Mouse (Mus musculus) thymus, adult 2 months (tissue): ENCODE data around the gene Slc29a4. TPM values are rescaled to one million over a fixed set of nuclear protein-coding genes. Genes with fewer than 3 reads are reported as not detected.

Experiments
- DNase-seq: peaks from one replicate; pipeline ENCODE4 v3.0.0; 2021
- H3K27ac ChIP-seq: fragments of 200-500 bp; 2 replicates; pipeline ENCODE4 v1.5.1; 2012; ENCODE audit warnings: low read length, control low read depth; ENCODE audit not compliant: control insufficient read depth, insufficient read depth
- H3K27me3 ChIP-seq: fragments of 200-500 bp; 2 replicates; pipeline ENCODE4 v1.6.1; 2012; ENCODE audit warnings: mild to moderate bottlenecking, low read length, moderate library complexity, mixed read lengths; ENCODE audit not compliant: control insufficient read depth, insufficient read depth
- H3K36me3 ChIP-seq: fragments of 200-500 bp; 2 replicates; pipeline ENCODE4 v1.6.1; 2012; ENCODE audit warnings: mild to moderate bottlenecking, low read length, moderate library complexity; ENCODE audit not compliant: control insufficient read depth, insufficient read depth
- H3K4me1 ChIP-seq: fragments of 200-500 bp; replicated peaks from 2 replicates; pipeline ENCODE4 v1.6.1; 2012; ENCODE audit warnings: low read length; ENCODE audit not compliant: control insufficient read depth, insufficient read depth
- H3K4me3 ChIP-seq: fragments of 200-500 bp; 2 replicates; pipeline ENCODE4 v1.5.1; 2012; ENCODE audit warnings: mild to moderate bottlenecking, low read length, control low read depth, moderate library complexity; ENCODE audit not compliant: control insufficient read depth, insufficient read depth
- CTCF ChIP-seq: fragments of 200-500 bp; IDR thresholded peaks from 2 replicates; pipeline ENCODE4 v1.5.1; 2012; ENCODE audit warnings: mild to moderate bottlenecking, control low read depth, low read length, moderate library complexity, borderline replicate concordance; ENCODE audit not compliant: control insufficient read depth, poor library complexity, insufficient read depth; ENCODE audit errors: extremely low read depth
- POLR2A ChIP-seq: fragments of 200-500 bp; IDR thresholded peaks from 2 replicates; pipeline ENCODE4 v1.6.1; 2012; ENCODE audit warnings: mild to moderate bottlenecking, low read length, control low read depth, moderate library complexity; ENCODE audit not compliant: control insufficient read depth, poor library complexity, insufficient read depth; ENCODE audit errors: extremely low read depth
- WGBS: fragments of 180-500 bp; shearing (Covaris S2); methylation state at CpG from one replicate; pipeline ENCODE4 v1.1.7; 2018; 5-methylcytosine and 5-hydroxymethylcytosine counted together
- polyA plus RNA-seq: library from polyadenylated mRNA; depleted of rRNA; stranded (reverse); fragments of >200 nt; gene quantifications from 2 replicates; pipeline ENCODE4 v1.2.3, GENCODE M21; 2012

Slc29a4 gene
- polyA plus RNA-seq, 1 experiment: 1.2 TPM

GRCm38 (mm10) chr5:142728301-142728700 is 36.0 kb downstream of the Slc29a4 start:
- Histone ChIP-seq H3K27me3 (no peaks in the 10 kb centered on the region), H3K36me3 (peaks cover 12% of the 10 kb centered on the region), H3K27ac (no peak overlapping the region), H3K4me1 (peaks cover 9% of the 10 kb centered on the region), H3K4me3 (no peak overlapping the region)
- 98% methylated on average over 16 of the region's 16 CpGs for WGBS
- TF ChIP-seq CTCF: no peak
- no peak for TF ChIP-seq POLR2A
- DNase-seq: no peak

DNA sequence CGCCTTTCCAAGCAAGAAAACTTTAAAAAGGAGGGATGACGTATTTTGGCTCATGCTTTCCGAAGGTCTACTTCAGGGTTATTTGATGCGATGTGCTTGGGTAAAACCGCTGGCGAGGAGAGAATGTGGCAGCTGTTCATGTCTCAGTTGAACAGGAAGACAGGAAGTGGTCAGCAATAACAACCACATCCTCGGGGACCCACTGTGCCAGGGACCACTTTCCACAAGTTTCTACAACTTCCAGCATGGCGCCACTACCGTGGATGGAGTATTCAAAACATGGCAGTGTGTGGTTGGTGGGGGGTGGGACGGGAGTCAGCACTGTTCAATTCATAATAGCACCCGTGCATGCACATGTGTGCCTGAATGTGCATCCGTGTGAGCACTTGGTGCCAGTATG is 38.0 kb downstream of the Slc29a4 start:
- 40% methylated on average over 12 of the region's 12 CpGs for WGBS

GRCm38 (mm10) chr5:142731916-142732315 is 39.6 kb downstream of the Slc29a4 start:
- H3K27ac ChIP-seq: no peak overlapping the region
- TF ChIP-seq CTCF: no peak
- no peak for TF ChIP-seq POLR2A
- no peaks in the 10 kb centered on the region for H3K27me3 ChIP-seq
- H3K4me3 ChIP-seq: no peak overlapping the region
- no peak for DNase-seq
- peaks cover 7% of the 10 kb centered on the region for H3K4me1 ChIP-seq
- WGBS: 96% methylated on average over 11 of the region's 11 CpGs
- peaks cover 22% of the 10 kb centered on the region for H3K36me3 ChIP-seq

More for the DNA sequence above, 38.0 kb downstream of the Slc29a4 start:
- H3K4me1 ChIP-seq: peaks cover 7% of the 10 kb centered on the region
- no peak for DNase-seq
- peaks cover 14% of the 10 kb centered on the region for H3K36me3 ChIP-seq
- no peak overlapping the region for H3K27ac ChIP-seq
- no peaks in the 10 kb centered on the region for H3K27me3 ChIP-seq
- TF ChIP-seq POLR2A (0 out of 2 replicates have a peak, but pooled peaks have one; percentile 20), CTCF (no peak)
- no peak overlapping the region for H3K4me3 ChIP-seq

GRCm38 (mm10) chr5:142739941-142740340 is 47.6 kb downstream of the Slc29a4 start:
- Histone ChIP-seq H3K27me3 (no peaks in the 10 kb centered on the region), H3K27ac (no peak overlapping the region), H3K4me1 (no peaks in the 10 kb centered on the region), H3K4me3 (no peak overlapping the region), H3K36me3 (peaks cover 13% of the 10 kb centered on the region)
- TF ChIP-seq CTCF (no peak), POLR2A (no peak)
- WGBS: 87% methylated on average over 8 of the region's 8 CpGs
- no peak for DNase-seq

DNA sequence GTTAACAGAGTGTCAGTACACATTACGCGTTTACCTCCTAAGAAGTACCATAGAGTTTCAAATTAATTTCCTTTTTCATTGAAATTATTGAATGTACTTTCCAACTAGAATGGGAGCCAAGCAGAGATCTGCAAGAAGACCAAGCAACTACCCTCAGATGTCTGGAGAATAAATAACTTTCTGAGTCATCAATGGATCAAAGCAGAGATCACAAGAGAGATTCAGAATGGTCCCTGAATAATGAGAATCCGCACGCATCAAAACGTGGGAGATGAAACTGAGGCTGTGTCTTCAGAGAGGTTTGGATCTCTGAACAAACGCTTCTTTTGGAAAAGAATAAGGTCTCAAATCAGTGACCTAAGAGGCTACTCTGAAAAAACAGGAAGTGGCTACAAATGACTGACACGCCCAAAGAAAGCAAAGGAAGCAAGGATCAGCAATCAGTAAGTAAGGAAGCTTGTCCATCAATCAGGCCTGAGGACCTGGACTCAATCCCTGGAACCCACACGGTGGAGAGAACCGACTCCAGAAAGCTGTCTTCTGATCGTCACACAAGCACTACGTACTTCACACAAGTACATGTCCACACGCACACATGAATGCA is 54.8 kb downstream of the Slc29a4 start:
- no peaks in the 10 kb centered on the region for H3K27me3 ChIP-seq
- H3K4me3 ChIP-seq: no peak overlapping the region
- no peak for TF ChIP-seq CTCF
- TF ChIP-seq POLR2A: no peak
- H3K36me3 ChIP-seq: peaks cover 19% of the 10 kb centered on the region
- WGBS: 85% methylated on average over 12 of the region's 12 CpGs
- no peaks in the 10 kb centered on the region for H3K4me1 ChIP-seq
- H3K27ac ChIP-seq: no peak overlapping the region
- DNase-seq: no peak

DNA sequence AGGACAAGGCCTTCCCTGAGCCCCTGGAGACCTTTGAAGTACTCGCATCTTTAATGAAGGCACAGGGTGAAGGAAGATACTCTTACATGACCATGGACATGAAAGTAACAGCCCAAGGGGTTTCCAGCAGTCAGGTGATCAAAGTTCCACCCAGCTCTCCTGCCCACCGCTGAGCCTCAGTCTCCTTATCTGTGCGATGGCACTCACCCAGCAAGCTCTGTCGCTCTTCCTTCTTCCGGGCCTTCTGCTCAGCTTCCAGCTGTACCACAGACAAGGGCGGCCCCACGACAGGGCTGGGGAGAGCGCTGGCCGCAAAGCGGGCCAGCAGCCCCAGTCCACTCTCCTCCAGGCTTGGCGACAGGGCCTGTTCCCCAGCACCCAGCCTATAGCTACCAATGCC is 57.9 kb downstream of the Slc29a4 start:
- H3K27ac ChIP-seq: no peak overlapping the region
- TF ChIP-seq CTCF (no peak), POLR2A (no peak)
- no peaks in the 10 kb centered on the region for H3K27me3 ChIP-seq
- H3K4me3 ChIP-seq: no peak overlapping the region
- H3K4me1 ChIP-seq: no peaks in the 10 kb centered on the region
- peaks cover 14% of the 10 kb centered on the region; the same call in 1 of the 2 replicates for H3K36me3 ChIP-seq
- 98% methylated on average over 11 of the region's 11 CpGs for WGBS
- DNase-seq: no peak

DNA sequence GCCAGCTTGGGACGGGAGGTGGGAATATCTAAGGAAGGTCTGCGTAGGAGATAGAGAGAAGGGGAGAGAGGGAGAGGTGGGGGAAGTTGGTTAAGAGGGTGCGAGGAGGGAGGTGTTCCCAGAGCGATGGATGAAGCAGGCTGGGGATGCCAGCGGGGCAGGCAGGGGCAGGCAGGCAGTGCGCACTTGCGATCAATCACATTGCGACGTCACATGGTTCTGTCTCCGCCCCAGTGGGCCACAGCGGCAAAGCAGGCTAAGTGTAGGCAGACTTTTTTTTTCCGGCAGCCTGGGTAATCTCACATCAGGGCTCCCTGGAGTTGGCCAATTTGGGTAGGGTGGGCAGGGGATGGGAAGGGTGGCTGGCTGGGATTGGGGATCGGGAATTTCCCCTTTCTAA is 59.9 kb downstream of the Slc29a4 start:
- Histone ChIP-seq H3K36me3 (peaks cover 14% of the 10 kb centered on the region; the same call in 1 of the 2 replicates), H3K4me1 (no peaks in the 10 kb centered on the region), H3K4me3 (no peak overlapping the region), H3K27ac (no peak overlapping the region), H3K27me3 (no peaks in the 10 kb centered on the region)
- WGBS: 91% methylated on average over 13 of the region's 13 CpGs
- TF ChIP-seq POLR2A (no peak), CTCF (no peak)
- no peak for DNase-seq
